Mouse (Mus musculus): ENCODE data around the gene Rasa2. TPM values are rescaled to one million over a fixed set of nuclear protein-coding genes. Genes with fewer than 3 reads are reported as not detected.

The Rasa2 gene
- polyA plus RNA-seq, 1 experiment from 2014 or later: 22.4 TPM

GRCm38 (mm10) chr9:96491810-96492209 lies 139.6 kb downstream of the Rasa2 start:
- no peak overlapping the region for H3K4me3 ChIP-seq (ENCODE audit: low read depth, low read length)
- H3K27ac ChIP-seq (ENCODE audit: low read depth, low read length): no peak overlapping the region
- H3K36me3 ChIP-seq (ENCODE audit: control insufficient read depth, insufficient read depth, low read length): no peaks in the 10 kb centered on the region
- 45% methylated on average over 12 of the region's 12 CpGs for WGBS
- no peaks in the 10 kb centered on the region for H3K9me3 ChIP-seq (ENCODE audit: control insufficient read depth, low read length)
- H3K4me2 ChIP-seq (ENCODE audit: low read depth, low read length): no peak overlapping the region
- no peaks in the 10 kb centered on the region for H3K4me1 ChIP-seq (ENCODE audit: control insufficient read depth, insufficient read depth, low read length)
- no peak overlapping the region for H3K9ac ChIP-seq (replicated peaks; ENCODE audit: low read depth, low read length)
- no peaks in the 10 kb centered on the region for H3K27me3 ChIP-seq (ENCODE audit: control insufficient read depth, insufficient read depth, low read length)
- no peak for ATAC-seq (ENCODE audit: low read depth)

Other genes with a start within 250 kb of the Rasa2 start
- gene Rnf7, start 152.9 kb downstream of the Rasa2 start, polyA plus RNA-seq (2014; fragmentation: Nextera tagmentation; extraction: Ambion mirVana): 241 and 279 TPM in 2 replicates
- not detected in 2 replicates for gene Gm28729, start 106.4 kb downstream of the Rasa2 start, polyA plus RNA-seq (2014; fragmentation: Nextera tagmentation; extraction: Ambion mirVana)
- gene Zbtb38, start 121.2 kb upstream of the Rasa2 start, polyA plus RNA-seq (2014; fragmentation: Nextera tagmentation; extraction: Ambion mirVana): 55.0 and 71.2 TPM in 2 replicates

All from neural tube, embryonic 14.5 days (tissue).